Mouse (Mus musculus) adrenal gland, postnatal 10 days (tissue): ENCODE measurements around the gene Ceacam9. TPM values are rescaled to one million over a fixed set of nuclear protein-coding genes. Genes with fewer than 3 reads are reported as not detected.
"Not testable (repeated sequence)": the region's sequence is repeated elsewhere in the genome, so short reads cannot be mapped to it uniquely, and the experiment has no call there.

ENCODE experiments used
- DNase-seq: peaks from one replicate; pipeline ENCODE4 v3.0.0; 2021; ENCODE audit warnings: mixed read lengths
- long read RNA-seq, 2 experiments: library from polyadenylated mRNA; stranded (forward); transcript quantifications; one replicate each; pipeline ENCODE4 v2.0.0; 2021
- total RNA-seq, 2 experiments: library from RNA; stranded (reverse); gene quantifications; 2 replicates each; pipeline ENCODE4 v1.2.3; 2021

Gene Ceacam9
- total RNA-seq, result not detected
- long read RNA-seq, experiment 1, result 0 reads
- long read RNA-seq, experiment 2, result 0 reads

DNA sequence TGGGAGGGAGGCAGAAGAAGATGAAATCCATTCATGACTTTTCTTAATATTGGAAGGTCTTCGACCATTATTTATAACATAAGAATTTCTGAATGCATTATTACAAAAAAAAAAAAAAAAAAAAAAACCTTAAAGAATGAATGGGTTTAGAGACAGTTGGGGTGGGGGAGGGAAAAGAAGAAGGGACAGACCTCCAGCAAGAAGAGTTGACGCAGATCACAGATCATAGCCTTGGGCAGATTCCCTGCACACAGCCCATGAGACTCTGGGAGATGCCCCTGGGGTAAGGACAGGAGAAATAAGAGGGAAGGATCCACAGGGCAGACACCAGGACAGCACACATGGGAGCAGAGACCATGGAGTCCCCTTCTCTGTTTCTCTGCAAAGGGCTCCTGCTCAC lies at the start of gene Ceacam9:
Gene Ceacam9 (plus strand): TSS at position 301 of the 400 bp plus-strand sequence.
- DNase-seq, result no peak

DNA sequence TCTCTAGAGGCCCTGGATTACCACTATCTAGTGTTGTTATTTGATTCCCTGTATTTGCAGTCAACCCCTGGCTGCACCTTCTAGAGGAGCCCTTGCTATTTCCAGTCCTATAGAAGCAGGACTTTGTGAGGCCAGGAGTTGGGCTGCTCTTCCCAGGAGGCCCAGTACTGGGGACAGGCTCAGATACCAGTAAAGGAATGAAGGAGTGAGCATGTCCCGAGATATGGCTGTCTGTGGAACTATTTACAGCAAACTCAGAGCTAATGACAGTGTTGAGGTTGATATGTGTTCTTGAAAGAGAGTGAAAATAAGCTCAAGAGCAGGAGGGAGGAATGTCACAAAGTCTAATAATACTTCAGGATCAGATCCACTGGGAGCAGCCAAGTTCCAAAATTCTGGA lies 47.9 kb upstream of the Ceacam9 start:
- no peak for DNase-seq

DNA sequence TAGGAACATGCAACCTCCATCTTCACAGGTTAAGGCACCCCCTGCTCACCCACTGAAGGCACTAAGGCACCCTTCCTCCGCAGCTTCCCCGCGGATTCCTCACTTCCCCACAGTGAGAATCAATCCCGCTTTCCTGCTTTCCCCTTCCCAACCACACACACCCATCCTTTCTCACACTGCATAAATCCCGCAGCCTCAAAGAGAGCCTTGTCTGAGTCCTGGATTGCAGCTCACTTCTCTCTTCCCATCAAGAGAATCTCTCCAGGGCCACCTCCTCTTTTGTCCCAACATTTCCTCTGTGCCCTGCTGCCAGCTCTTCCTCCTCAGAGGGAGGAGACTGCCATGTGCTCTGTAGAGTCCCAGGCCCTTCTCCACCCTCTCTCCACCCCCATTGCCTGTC lies 47.0 kb upstream of the Ceacam9 start:
- not testable (repeated sequence) for DNase-seq

DNA sequence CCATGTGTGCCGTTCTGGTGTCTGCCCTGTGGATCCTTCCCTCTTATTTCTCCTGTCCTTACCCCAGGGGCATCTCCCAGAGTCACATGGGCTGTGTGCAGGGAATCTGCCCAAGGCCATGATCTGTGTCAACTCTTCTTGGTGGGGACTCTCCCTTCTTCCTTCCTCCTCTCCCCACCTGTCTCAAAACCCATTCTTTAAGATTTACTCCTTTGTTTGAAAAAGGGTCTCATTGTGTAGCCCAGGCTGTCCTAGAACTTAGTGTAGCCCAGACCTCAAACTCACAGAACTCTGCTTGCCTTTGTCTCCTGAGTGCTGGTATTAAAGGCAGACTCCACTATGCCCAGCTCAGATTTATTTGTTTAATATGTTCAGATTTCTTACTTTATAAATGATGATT lies 46.1 kb upstream of the Ceacam9 start, which contains the start of gene Ceacam15:
Gene Ceacam15 (minus strand): TSS at position 101 of the 400 bp plus-strand sequence.
- no peak for DNase-seq

DNA sequence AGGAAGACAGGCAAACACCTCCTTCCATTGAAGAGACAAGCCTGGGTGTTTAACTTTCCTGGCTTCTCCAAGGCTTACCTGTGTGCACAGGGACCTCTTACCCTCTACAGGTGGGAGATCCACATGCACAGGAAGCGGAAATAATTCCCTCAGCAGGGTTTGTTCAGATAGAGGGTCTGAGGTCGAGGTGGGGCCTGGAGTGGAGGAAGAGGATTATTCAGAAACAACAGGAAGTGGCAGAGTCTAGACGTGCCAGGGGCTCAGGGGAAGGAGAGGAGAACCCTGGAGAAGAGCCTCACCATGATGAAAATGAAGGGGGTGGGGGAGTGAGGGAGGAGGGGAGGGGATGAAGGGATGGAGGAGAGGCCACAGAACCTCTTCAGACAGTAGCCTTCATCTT lies 41.5 kb upstream of the Ceacam9 start:
- DNase-seq, result not testable (repeated sequence)

DNA sequence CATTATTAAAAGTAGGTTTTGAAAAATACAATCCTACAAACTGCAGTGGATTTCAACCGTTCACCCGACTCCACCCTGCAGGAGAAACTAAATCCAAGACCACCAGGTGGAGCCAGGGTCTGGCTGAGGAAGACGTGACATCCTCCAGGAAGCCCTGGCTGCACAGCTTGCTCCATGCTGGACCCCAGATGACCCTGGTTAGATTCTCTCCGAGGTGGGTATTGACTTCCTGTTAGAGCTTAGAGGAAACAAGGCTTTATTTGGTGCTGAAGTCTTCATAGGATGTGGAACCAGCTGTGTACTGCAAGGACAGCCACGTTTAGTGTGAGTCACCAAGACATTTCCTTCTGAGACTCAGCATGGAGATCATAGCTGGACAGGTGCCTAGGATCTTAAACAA lies 32.5 kb upstream of the Ceacam9 start:
- DNase-seq, result peak; percentile 13

DNA sequence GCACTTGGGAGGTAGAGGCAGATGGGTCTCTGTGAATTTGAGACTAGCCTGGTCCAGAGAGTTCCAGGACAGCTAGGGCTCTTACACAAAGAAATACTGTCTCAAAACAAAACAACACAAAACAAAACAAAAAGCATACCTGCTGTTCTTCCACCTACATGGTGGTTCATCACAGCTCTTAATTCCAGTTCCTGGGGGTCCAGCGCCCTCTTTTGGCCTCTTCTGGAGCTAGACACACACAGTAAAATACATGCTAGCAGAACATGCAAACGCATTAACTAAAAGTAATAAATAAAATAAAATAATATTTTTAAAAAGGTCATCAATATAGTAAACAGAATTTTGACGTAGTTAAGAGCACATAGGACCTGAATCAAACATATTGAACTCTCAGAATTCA lies 26.7 kb upstream of the Ceacam9 start:
- peak; percentile 68 for DNase-seq

DNA sequence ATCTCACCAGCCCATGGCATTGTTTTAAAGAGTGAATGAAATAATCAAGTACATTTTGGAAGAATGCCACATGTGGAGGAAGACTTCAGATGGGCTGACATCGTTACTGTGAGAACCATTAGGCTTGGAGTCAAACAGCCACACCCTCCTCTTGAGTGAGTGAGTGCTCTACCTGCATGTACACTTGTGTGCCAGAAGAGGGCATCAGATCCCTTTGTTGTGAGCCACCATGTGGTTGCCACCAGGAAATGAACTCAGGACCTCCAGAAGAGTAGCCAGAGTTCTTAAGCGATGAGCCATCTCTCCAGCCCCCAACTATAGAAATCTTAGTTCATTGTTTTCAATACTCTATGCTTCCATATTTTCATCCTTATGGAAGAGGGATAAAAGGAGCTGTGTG lies 22.7 kb upstream of the Ceacam9 start:
- peak; percentile 10 for DNase-seq

DNA sequence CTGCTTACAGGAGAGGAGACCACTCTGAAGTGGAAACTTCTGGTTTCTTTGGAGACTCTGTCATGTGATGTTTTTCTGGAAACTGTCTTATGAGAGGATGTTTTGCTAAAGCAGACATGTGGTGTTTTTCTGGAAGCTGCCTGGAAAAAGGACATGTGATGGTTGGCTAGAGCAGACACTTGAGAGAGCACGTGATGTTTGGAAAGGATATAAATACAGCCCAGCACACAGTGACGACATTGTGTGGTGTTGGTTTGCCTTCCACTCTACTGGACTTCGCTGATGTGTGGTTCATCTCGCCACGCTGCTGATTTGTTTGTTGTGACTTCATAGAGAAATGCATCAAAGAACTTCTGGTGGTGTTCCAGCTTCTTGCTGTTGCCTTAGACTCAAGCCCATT lies 21.1 kb upstream of the Ceacam9 start:
- DNase-seq, result no peak

DNA sequence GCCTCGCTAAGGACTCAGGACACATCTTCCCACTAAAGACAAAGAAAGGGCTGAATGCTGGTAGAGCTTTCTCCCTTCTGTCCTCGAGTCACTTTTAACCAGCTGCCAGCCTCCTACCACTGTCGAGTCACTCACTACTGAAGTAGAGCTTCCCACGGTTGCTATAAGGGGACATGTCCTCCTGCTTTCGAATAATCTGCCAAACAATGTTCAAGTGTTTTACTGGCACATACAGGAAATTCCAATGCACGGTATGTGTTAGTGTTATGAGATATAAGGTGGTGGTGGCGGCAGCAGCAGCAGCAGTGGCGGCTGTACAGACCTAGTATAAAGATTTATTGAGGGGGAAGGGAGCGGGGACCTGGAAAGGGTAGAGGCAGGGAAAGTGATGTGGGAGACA lies 15.3 kb upstream of the Ceacam9 start:
- no peak for DNase-seq

DNA sequence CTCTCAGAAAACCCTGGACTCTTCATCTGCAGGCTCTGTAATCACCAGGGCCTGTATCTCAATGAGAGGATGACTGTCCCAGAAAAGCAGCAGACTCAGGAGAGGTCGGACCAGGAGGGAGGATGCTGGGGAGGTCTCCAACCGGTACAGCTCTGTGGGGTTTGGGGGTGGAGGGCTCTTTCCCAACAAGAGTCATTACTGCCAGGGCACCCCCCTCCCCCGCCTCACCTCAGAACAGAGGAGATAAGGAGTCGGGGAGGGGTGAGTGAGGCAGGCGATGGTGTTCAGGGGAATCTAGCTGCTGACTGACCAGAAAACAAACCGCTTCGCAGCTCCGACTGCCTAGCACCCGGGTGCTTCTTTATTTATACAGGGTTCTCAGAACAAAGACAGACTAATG lies 13.5 kb upstream of the Ceacam9 start:
- DNase-seq, result no peak

DNA sequence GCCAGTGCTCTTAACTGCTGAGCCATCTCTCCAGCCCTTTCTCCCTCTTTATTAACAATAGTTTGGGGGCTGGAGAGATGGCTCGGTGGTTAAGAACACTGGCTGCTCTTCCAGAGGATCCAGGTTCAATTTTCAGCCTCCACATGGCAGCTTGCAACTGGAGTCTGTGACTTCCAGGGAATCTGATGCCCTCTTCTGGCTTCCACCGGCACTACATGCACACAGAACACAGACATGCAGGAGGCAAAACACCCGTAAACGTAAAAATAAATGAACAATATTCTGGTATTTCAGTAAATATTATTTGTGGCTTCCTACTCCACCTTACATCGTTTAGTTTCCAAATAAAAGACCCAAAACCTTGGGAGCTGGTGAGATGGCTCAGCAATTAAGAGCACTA lies 11.1 kb upstream of the Ceacam9 start:
- DNase-seq, result no peak

DNA sequence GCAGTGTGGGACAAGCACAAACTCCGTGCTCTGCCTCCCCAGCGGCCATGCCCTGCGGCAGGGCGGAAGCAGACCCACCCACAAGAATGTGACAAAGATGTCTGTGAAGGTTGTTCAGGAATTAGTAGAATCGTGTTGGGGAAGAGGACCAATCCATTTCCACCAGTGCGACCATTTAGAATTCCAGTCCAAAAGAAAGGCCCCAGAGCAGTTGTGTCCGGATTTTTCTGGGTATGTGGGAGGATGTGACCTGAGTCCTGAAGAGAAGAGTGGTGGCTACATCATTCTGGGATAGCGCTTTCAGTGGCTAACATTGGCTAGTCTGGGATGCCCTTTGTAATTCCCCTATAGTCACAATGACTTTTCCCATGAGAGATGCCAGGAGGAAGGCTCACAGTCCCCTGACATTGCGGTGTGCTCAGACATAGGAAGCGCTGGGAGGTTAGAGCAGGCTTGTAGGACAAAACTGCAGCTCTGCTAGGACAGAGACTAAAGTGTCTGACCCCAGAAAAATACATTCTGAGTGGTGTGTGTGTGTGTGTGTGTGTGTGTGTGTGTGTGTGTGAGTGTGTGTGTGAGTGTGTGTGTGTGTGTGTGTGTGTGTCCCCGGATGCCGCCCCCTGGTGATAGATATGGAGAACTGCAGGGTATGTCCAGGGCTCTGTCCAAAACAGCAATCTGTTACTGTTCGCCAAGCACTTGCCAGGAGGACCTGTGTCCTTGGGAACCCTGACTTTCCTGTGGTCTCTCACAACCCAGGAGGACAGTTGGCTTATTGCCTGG lies 8.9 kb upstream of the Ceacam9 start:
- no peak for DNase-seq

DNA sequence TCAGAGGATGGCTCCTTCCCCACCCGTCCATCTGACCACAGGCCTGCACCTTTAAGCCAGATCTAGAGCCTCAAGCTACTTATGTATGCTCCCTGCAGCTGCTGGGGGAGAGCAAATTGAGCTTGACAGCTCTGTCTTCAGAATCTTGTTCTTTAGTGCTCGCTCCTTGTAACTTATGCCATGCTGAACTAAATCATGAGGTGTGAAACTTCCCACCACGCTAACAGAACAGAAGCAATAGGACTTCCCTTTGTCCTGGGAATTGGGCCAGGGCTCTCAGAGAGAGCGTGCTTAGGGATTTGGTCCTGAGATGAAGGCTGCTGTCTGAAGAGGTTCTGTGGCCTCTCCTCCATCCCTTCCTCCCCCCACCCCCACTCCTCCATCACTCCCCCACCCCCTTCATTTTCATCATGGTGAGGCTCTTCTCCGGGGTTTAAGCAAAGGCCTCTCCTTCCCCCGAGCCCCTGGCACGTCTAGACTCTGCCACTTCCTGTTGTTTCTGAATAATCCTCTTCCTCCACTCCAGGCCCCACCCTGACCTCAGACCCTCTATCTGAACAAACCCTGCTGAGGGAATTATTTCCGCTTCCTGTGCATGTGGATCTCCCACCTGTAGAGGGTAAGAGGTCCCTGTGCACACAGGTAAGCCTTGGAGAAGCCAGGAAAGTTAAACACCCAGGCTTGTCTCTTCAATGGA lies 5.1 kb upstream of the Ceacam9 start:
- DNase-seq, result not testable (repeated sequence)

DNA sequence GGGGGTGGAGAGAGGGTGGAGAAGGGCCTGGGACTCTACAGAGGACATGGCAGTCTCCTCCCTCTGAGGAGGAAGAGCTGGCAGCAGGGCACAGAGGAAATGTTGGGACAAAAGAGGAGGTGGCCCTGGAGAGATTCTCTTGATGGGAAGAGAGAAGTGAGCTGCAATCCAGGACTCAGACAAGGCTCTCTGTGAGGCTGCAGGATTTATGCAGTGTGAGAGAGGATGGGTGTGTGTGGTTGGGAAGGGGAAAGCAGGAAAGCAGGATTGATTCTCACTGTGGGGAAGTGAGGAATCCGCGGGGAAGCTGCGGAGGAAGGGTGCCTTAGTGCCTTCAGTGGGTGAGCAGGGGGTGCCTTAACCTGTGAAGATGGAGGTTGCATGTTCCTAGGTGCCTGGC lies 761 bp downstream of the Ceacam9 start:
- DNase-seq, result not testable (repeated sequence)

DNA sequence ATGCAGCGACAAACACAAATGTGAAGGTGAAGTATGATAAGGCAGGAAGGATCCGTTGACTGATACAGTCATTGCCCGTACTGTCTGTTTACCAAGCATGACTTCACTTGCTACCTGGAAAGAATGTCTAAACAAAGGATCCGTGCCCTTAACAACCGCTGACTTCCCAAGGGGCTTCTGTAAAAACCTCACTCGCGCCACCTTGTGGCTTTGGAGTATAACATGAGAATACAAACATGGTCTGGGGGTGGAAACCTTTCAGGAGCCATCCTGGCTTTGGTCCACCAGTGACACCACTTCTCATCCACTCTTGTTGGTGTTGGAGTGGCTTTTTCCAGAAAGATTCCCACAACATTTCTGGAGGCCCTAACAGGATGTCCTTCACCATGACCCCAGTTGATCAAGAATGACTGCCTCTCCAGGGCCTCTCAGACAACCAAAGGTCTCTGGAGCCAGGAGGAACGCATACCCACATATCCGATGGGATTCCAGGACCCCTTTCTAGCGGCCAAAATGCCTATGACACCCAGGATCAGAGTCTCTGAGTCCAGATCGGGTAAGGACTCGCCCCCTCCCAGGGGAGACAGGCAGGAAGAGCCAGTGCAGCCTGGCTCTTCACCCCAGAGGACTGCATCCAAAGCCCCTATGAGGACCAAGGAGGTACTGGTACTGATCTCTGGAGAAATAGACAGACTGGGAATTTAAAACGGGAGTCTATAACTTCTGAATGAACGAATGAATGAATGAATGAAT lies 7.0 kb downstream of the Ceacam9 start:
- peak; percentile 80 for DNase-seq

DNA sequence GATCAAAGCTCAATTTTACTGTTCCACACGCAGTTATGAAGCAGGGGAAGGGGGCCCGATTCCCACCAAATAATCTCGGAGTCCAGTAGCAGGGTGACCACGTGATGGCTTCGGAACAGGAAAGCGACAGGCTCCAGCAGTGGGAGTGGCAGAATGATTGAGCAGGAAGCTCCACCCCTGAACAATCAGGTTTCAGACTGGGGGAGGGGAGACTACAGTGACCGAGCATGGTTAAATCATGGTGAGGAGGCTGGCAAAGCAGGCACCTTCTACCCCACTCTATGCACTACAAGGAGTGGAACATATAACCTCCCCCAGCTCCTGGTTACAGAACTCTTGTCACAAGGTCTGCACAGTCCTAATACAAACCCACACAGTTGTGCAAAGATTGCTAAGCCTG lies 7.8 kb downstream of the Ceacam9 start:
- DNase-seq, result peak; percentile 30

DNA sequence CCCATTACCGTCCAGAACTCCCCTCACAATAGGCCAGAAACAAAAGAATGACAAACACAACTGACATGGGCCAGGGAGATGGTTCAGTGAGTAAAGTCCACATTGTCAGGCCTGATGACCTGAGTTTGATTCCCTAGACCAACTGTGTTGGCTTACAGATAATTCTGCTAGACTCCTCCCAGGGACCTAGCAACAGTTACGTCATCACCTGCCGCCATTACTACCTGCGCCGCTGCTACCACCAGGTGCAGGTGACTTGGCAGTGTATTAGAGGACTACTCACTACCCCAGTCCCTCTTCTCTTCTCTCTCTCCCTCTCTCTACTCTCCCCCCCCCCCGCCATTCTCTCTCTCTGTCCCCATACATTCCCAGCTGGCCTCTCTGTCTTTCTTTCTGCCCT lies 9.1 kb downstream of the Ceacam9 start:
- DNase-seq, result no peak

DNA sequence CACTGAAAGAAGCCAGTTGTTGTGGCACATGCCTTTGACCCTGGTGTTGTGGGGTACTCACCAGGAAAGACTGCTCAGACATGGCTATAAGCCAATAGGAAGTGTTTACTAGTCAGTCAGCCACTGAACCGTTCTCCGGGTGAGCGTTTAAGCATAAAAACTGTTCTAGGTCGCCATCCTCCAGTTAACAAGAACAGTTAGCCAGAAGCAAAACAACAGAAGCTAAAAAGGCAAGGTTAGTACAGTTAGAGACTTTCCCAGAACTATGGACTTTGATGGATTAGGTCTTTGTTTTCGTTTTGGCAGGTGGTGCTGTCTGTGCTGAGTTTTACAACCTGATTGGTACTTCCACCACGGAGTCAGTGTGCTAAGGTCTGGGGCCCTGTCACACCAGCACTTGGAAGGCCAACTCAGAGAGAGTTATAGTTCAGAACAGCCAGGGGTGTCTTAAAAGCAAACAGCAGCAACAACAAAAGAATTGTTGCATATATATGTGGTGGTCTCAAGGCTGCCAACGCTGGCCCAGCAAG lies 10.2 kb downstream of the Ceacam9 start:
- DNase-seq, result no peak

DNA sequence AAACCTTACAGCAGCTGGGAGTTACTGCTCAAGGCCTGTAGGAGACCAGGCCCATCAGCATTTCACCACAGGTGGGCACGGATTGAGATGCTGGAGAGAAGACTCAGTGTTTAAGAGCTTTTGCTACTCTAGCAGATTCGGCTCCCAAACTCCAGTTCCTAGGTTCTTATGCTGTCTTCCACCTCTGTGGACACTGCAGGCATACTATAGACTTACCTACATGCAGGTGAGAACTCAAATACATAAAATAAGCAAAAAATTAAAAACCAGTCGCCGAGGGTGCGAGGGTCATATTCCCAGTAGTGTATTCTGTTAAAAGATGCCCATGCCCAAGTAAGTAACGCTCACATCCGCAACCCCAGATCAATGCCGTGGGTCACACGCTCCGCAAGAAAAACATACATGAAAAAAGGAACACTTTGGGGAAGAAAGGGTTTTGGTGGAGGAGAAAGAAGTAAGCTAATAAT lies 15.9 kb downstream of the Ceacam9 start:
- no peak for DNase-seq

DNA sequence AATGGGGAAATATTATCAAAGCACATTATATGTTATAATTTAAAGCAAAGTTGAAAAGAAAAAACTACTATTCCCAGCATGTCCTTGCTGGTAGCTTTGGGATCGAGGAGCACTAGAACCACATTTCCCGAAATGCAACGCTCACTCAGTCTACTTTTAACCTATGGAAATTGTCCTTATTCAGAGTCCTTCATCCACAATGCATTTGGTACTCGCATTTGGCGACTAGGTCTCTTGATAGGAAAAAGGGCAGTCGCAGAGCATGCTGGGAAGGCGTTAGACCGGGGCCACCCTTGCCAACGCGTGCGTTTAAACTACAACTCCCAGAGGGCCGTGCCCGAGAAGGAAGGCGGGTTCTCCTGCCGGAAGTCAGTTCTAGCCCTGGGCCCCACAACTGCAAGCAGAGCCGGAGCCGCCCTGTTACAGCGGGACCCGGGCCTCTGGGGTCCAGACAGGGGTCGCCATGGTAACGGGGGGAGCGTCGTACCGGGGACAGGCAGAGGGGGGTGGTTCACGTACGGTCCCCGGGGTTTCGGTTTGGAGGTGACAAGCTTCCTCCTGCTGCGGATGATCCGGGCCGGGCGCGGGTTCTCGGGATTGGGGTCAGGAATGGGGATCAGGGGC lies 16.5 kb downstream of the Ceacam9 start, which contains the start of gene Ap2s1:
Gene Ap2s1 (plus strand): TSS at position 338 of the 624 bp plus-strand sequence.
- DNase-seq, result peak; percentile 96

DNA sequence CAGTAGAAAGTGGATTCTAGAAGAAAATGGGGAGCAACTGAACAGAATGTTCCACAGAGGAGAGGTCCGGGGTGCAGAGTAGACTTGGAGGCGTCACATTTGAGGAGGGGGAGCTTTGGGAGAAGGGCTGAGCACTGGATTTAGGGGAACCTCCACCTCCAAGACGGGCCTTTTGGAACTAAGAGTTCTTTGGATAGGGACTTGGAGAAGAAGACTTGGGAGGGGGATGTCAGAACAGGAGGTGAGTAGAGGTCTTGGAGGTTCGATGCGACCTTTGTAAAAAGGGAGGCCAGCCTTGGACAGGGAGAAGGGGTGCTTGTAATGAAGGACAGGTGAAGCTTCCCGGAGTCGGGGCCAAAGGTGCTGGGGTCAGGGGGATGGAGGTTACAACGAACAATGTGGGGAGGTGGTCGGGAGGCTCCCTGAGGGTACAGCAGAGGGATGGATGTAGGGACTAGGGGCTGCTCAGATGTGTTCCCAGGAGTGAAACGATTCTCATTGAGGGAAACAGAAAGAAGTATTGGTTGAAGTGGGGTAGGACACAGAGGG lies 17.4 kb downstream of the Ceacam9 start:
- no peak for DNase-seq
